Mouse (Mus musculus): ENCODE data around the gene Tgfbr2. TPM values are rescaled to one million over a fixed set of nuclear protein-coding genes. Genes with fewer than 3 reads are reported as not detected.
"Not testable (repeated sequence)": the region's sequence is repeated elsewhere in the genome, so short reads cannot be mapped to it uniquely, and the experiment has no call there.

Tgfbr2 gene
- total RNA-seq, 2 experiments from 2014 or later: 69.6 to 71.1 TPM

DNA sequence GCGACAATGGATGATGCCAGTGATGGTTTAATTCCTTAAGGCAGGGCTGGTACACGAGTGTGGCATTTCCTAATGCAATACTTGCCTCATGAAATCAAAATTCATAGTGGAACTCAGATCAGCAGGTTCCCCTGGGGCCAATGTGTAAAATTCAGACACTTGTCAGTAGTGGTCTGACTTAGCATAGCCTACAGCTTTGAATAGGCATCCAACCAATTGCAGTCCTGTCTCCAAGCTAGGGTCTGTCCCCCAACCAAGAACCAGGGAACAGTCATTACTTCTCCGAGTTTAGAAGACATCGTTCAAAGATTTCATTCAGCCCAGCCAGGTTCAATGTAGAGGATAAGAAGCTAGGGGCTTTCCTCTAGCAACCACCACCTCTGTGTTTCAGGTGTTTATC is 93.4 kb downstream of the Tgfbr2 start:
- DNase-seq (ENCODE audit: low spot score in 2 of 2): no peak

GRCm38 (mm10) chr9:116077419-116077818 is 97.7 kb downstream of the Tgfbr2 start:
- no peak for DNase-seq (ENCODE audit: low spot score in 2 of 2)

DNA sequence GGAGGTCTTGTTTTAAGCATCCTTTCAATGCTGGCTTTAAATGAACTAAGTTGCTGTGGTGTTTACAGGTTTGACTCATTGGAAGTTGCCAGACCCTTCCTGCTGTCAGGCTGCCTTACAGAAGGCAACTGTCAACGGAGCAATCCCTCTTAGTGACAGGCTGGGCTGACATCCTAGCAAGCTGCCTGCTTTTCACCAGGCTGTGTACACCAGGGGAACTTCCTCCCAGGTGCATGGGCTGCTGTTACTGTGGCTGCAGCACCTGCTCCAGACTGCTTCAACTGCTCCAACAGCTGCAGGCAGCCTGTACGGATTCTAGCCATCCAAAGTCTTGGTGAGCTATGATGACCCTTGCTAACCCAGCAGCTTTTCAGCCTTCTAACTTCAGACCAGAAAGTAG is 98.2 kb downstream of the Tgfbr2 start:
- DNase-seq (ENCODE audit: low spot score in 2 of 2): no peak

GRCm38 (mm10) chr9:116076163-116076562 is 99.0 kb downstream of the Tgfbr2 start:
- DNase-seq (ENCODE audit: low spot score in 2 of 2): no peak

DNA sequence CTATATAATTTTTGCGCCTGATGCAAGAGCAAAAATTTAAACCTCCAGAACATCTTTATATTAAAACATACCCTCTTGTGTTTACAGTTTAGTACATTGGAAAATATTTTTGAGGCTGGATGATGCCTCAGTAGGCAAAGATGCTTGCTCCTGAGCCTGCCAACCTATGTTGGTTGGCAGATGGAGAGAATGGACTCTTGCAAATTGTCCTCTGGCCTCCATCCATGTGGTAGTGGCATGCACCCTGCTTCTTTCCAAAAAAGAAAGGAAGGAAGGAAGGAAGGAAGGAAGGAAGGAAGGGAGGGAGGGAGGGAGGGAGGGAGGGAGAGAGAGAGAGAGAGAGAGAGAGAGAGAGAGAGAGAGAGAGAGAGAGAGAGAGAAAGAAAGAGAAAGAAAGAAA is 103.6 kb downstream of the Tgfbr2 start:
- DNase-seq (ENCODE audit: low spot score in 2 of 2): not testable (repeated sequence)

DNA sequence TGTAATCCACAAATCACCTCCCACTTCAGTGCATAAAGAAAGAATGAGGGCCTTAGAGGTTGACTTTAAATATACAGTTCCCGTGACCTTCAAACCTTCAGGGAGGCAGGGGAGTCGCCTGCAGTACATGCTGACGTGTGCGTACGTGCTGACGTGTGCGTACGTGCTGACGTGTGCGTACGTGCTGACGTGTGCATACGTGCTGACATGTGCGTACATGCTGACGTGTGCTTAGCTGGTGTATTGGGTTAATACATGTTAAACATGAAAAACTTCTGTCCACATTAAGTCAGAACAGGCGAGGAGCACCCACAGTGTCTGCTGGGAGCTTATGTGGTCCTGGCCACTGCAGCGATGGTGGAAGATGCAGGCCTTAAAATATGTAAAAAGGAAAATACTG is 110.4 kb downstream of the Tgfbr2 start:
- DNase-seq (ENCODE audit: low spot score in 2 of 2): no peak

GRCm38 (mm10) chr9:116060691-116061090 is 114.5 kb downstream of the Tgfbr2 start:
- DNase-seq (ENCODE audit: low spot score in 2 of 2): no peak

- DNase-seq (ENCODE audit: low spot score in 2 of 2): no peak
Measured at GRCm38 (mm10) chr9:116059156-116059555, 116.0 kb downstream of the Tgfbr2 start.

- no peak for DNase-seq (ENCODE audit: low spot score in 2 of 2)
Measured at GRCm38 (mm10) chr9:116058475-116058874, 116.7 kb downstream of the Tgfbr2 start.

DNA sequence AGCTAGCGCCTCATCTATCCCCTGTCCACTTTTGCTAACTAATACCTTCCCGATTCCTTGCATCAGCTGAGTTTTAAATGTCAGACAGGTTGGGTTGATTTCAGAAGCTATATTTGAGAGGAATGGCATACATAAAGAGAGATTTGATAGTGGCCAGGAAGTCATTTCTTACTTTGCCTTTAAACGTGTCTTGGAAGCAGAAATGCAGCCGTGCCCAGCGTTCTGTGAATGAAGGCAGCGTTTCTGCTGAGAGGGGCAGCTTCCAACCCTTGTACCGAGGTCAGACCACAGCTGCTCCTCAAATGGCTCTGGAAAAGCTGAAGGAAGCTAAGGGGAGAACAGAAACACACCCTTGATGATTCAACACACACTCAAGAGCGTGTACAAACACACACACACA is 121.2 kb downstream of the Tgfbr2 start:
- no peak for DNase-seq (ENCODE audit: low spot score in 2 of 2)

DNA sequence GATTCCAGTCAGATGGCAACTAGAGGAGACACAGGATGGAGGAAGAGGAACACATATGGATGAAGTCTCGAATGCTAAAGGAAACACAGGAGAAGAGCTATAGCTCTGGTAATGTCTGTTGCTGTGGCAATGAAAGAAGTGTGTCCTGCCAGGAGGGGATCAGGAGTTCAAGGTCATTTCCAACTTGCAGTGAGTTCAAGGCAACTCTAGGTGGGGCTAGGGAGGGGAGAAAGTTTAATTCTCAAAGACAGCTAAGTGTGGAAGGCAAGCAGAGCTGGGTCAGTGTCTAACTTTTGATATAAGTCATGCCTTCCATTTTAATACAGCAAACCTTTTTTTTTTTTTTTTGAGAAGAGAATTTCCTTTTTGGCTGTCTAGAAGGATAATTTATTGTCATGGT is 125.2 kb downstream of the Tgfbr2 start:
- DNase-seq (ENCODE audit: low spot score in 2 of 2): no peak

GRCm38 (mm10) chr9:116041787-116042186 is 133.4 kb downstream of the Tgfbr2 start:
- peak; percentile 80 to 82 for DNase-seq (ENCODE audit: low spot score in 2 of 2)

GRCm38 (mm10) chr9:116041369-116041768 is 133.8 kb downstream of the Tgfbr2 start:
- no peak for DNase-seq (ENCODE audit: low spot score in 2 of 2)

DNA sequence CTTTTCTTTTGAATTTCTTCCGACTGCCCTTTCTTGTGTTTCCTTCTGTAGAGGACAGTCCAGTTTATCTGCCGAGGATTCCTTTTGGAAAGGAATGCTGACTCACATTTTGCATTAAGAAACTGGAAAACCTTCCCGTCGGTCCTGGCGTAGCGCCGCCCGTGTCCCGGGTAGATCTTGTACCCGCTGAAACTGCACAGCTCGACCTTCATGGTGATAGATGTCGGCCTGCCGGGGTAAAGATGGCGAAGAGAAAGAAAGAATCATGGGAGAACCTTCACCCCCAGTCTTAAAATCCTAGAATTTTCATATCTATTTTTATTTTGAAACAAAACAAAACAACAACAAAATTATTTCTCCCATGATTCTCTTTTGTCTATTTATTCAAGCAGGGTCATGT is 134.3 kb downstream of the Tgfbr2 start:
- DNase-seq (ENCODE audit: low spot score in 2 of 2): not testable (repeated sequence)

GRCm38 (mm10) chr9:116039981-116040380 is 135.2 kb downstream of the Tgfbr2 start:
- DNase-seq (ENCODE audit: low spot score in 2 of 2): no peak

GRCm38 (mm10) chr9:116038275-116038674 is 136.9 kb downstream of the Tgfbr2 start:
- DNase-seq (ENCODE audit: low spot score in 2 of 2): no peak
